Mouse (Mus musculus) heart, embryonic 15.5 days (tissue): ENCODE data around the gene Naif1. TPM values are rescaled to one million over a fixed set of nuclear protein-coding genes. Genes with fewer than 3 reads are reported as not detected.
"Not testable (repeated sequence)": the region's sequence is repeated elsewhere in the genome, so short reads cannot be mapped to it uniquely, and the experiment has no call there.

Experiments
- ATAC-seq: fragments of 200-750 bp; cut with Nextera tagmentation; replicated peaks from 2 replicates; pipeline ENCODE4 v1.8.0; 2017; ENCODE audit warnings: low read depth, moderate TSS enrichment; ENCODE audit not compliant: insufficient number of reproducible peaks, insufficient read depth, low FRiP score
- H3K27ac ChIP-seq: fragments of 300-500 bp; sonication (generic); 2 replicates; pipeline ENCODE4 v1.5.1; 2015; ENCODE audit warnings: mild to moderate bottlenecking, inconsistent platforms
- H3K27me3 ChIP-seq: fragments of 300-500 bp; sonication (generic); 2 replicates; pipeline ENCODE4 v1.6.1; 2015; ENCODE audit warnings: inconsistent platforms
- H3K36me3 ChIP-seq: fragments of 300-500 bp; sonication (generic); 2 replicates; pipeline ENCODE4 v1.6.1; 2015; ENCODE audit warnings: mild to moderate bottlenecking, inconsistent platforms
- H3K4me1 ChIP-seq: fragments of 300-500 bp; sonication (generic); replicated peaks from 2 replicates; pipeline ENCODE4 v1.6.1; 2015; ENCODE audit warnings: inconsistent platforms
- H3K4me2 ChIP-seq: fragments of 300-500 bp; sonication (generic); 2 replicates; pipeline ENCODE4 v1.6.1; 2015; ENCODE audit warnings: inconsistent platforms, mild to moderate bottlenecking, moderate library complexity
- H3K4me3 ChIP-seq: fragments of 300-500 bp; sonication (generic); 2 replicates; pipeline ENCODE4 v1.5.1; 2015; ENCODE audit warnings: mild to moderate bottlenecking, inconsistent platforms
- H3K9ac ChIP-seq: fragments of 300-500 bp; sonication (generic); 2 replicates; pipeline ENCODE4 v1.6.1; 2015; ENCODE audit warnings: mild to moderate bottlenecking, inconsistent platforms
- H3K9me3 ChIP-seq: fragments of 300-500 bp; sonication (generic); replicated peaks from 2 replicates; pipeline ENCODE4 v1.6.1; 2016; ENCODE audit warnings: inconsistent platforms
- WGBS: fragments of 180-500 bp; shearing (Covaris S2); methylation state at CpG from one replicate; pipeline ENCODE4 v1.1.7; 2015; ENCODE audit warnings: mixed read lengths; 5-methylcytosine and 5-hydroxymethylcytosine counted together
- polyA plus RNA-seq: library from polyadenylated mRNA; unstranded; fragments of >200 nt; fragmentation: Nextera tagmentation; extraction: Ambion mirVana; gene quantifications from 2 replicates; pipeline ENCODE4 v1.2.1, GENCODE M21; 2015

Gene Naif1
- polyA plus RNA-seq, 1 experiment from 2014 or later, result 4.0 TPM

GRCm38 (mm10) chr2:32488679-32489078, 38.4 kb downstream of the Naif1 start:
- Histone ChIP-seq H3K9ac (no peak overlapping the region), H3K27me3 (no peaks in the 10 kb centered on the region), H3K27ac (no peak overlapping the region), H3K36me3 (no peaks in the 10 kb centered on the region), H3K4me3 (no peak overlapping the region), H3K4me2 (no peak overlapping the region), H3K9me3 (no peaks in the 10 kb centered on the region), H3K4me1 (peaks cover 14% of the 10 kb centered on the region)
- no peak for ATAC-seq
- WGBS, result under 1% methylated on average over 5 of the region's 5 CpGs

GRCm38 (mm10) chr2:32490730-32491129, 40.5 kb downstream of the Naif1 start:
- not testable (repeated sequence) for H3K9ac ChIP-seq, H3K27ac ChIP-seq, H3K27me3 ChIP-seq, H3K9me3 ChIP-seq, H3K4me3 ChIP-seq, H3K36me3 ChIP-seq, H3K4me2 ChIP-seq, ATAC-seq
- H3K4me1 ChIP-seq, result peaks cover 19% of the 10 kb centered on the region

- H3K4me1 ChIP-seq, result peaks cover 6% of the 10 kb centered on the region; the same call in 1 of the 2 replicates
- no peak overlapping the region for H3K9ac ChIP-seq
- ATAC-seq, result no peak
- H3K4me2 ChIP-seq, result no peak overlapping the region
- H3K36me3 ChIP-seq, result no peaks in the 10 kb centered on the region
- no peak overlapping the region for H3K4me3 ChIP-seq
- WGBS, result 69% methylated on average over 2 of the region's 2 CpGs
- H3K9me3 ChIP-seq, result no peaks in the 10 kb centered on the region
- H3K27ac ChIP-seq, result no peak overlapping the region; the same call in 1 of the 2 replicates
- no peaks in the 10 kb centered on the region for H3K27me3 ChIP-seq
These were observed 42.4 kb downstream of the Naif1 start for GRCm38 (mm10) chr2:32492661-32493060.

- 71% methylated on average over 12 of the region's 12 CpGs for WGBS
- no peak overlapping the region for H3K9ac ChIP-seq
- no peak for ATAC-seq
- peaks cover 6% of the 10 kb centered on the region; the same call in 1 of the 2 replicates for H3K4me1 ChIP-seq
- H3K36me3 ChIP-seq, result no peaks in the 10 kb centered on the region
- H3K27ac ChIP-seq, result no peak overlapping the region; the same call in 1 of the 2 replicates
- no peak overlapping the region for H3K4me3 ChIP-seq
- H3K9me3 ChIP-seq, result no peaks in the 10 kb centered on the region
- H3K4me2 ChIP-seq, result no peak overlapping the region
- H3K27me3 ChIP-seq, result no peaks in the 10 kb centered on the region
These were observed 43.0 kb downstream of the Naif1 start for GRCm38 (mm10) chr2:32493301-32493701.

- H3K4me2 ChIP-seq, result no peak overlapping the region
- peaks cover 6% of the 10 kb centered on the region; the same call in 1 of the 2 replicates for H3K4me1 ChIP-seq
- H3K4me3 ChIP-seq, result no peak overlapping the region
- H3K27me3 ChIP-seq, result no peaks in the 10 kb centered on the region
- no peak for ATAC-seq
- no peak overlapping the region for H3K9ac ChIP-seq
- H3K27ac ChIP-seq, result peak overlapping the region; percentile 40; the same call in 1 of the 2 replicates
- no peaks in the 10 kb centered on the region for H3K9me3 ChIP-seq
- H3K36me3 ChIP-seq, result no peaks in the 10 kb centered on the region
- WGBS, result 46% methylated on average over 2 of the region's 2 CpGs
These were observed 44.3 kb downstream of the Naif1 start for GRCm38 (mm10) chr2:32494522-32494921.

GRCm38 (mm10) chr2:32495185-32495726, 45.0 kb downstream of the Naif1 start:
- no peak overlapping the region for H3K9ac ChIP-seq
- peak overlapping the region; percentile 26; the same call in 1 of the 2 replicates for H3K4me2 ChIP-seq

GRCm38 (mm10) chr2:32496190-32496589, 45.9 kb downstream of the Naif1 start:
- H3K4me1 ChIP-seq, result peaks cover 6% of the 10 kb centered on the region; the same call in 1 of the 2 replicates
- no peaks in the 10 kb centered on the region for H3K36me3 ChIP-seq
- ATAC-seq, result no peak
- H3K27me3 ChIP-seq, result no peaks in the 10 kb centered on the region
- WGBS, result 34% methylated on average over 5 of the region's 5 CpGs
- no peak overlapping the region for H3K9ac ChIP-seq
- no peak overlapping the region for H3K4me3 ChIP-seq
- no peak overlapping the region for H3K4me2 ChIP-seq
- H3K27ac ChIP-seq, result no peak overlapping the region
- H3K9me3 ChIP-seq, result no peaks in the 10 kb centered on the region

More at GRCm38 (mm10) chr2:32495185-32495726, 45.0 kb downstream of the Naif1 start:
- H3K4me1 ChIP-seq, result peaks cover 6% of the 10 kb centered on the region; the same call in 1 of the 2 replicates
- no peaks in the 10 kb centered on the region for H3K9me3 ChIP-seq
- 59% methylated on average over 20 of the region's 20 CpGs for WGBS
- H3K4me3 ChIP-seq, result no peak overlapping the region
- H3K27ac ChIP-seq, result peak overlapping the region; percentile 54; the same call in 1 of the 2 replicates
- H3K36me3 ChIP-seq, result no peaks in the 10 kb centered on the region
- ATAC-seq, result no peak; the same call in 1 of the 2 replicates
- no peaks in the 10 kb centered on the region for H3K27me3 ChIP-seq

GRCm38 (mm10) chr2:32499365-32499764, 49.1 kb downstream of the Naif1 start:
- H3K27me3 ChIP-seq, result no peaks in the 10 kb centered on the region
- H3K27ac ChIP-seq, result no peak overlapping the region
- H3K9ac ChIP-seq, result no peak overlapping the region
- H3K4me2 ChIP-seq, result no peak overlapping the region
- no peak overlapping the region for H3K4me3 ChIP-seq
- peaks cover 6% of the 10 kb centered on the region for H3K4me1 ChIP-seq
- peak; percentile 41; the same call in 1 of the 2 replicates for ATAC-seq
- H3K9me3 ChIP-seq, result no peaks in the 10 kb centered on the region
- no peaks in the 10 kb centered on the region for H3K36me3 ChIP-seq
- 74% methylated on average over 4 of the region's 4 CpGs for WGBS

GRCm38 (mm10) chr2:32500461-32500860, 50.2 kb downstream of the Naif1 start:
- ATAC-seq, result no peak
- Histone ChIP-seq H3K27ac (no peak overlapping the region), H3K9ac (no peak overlapping the region), H3K4me3 (no peak overlapping the region), H3K4me1 (no peaks in the 10 kb centered on the region; the same call in 1 of the 2 replicates), H3K36me3 (no peaks in the 10 kb centered on the region), H3K4me2 (no peak overlapping the region), H3K9me3 (no peaks in the 10 kb centered on the region), H3K27me3 (no peaks in the 10 kb centered on the region)
- WGBS, result 74% methylated on average over 5 of the region's 5 CpGs

- WGBS, result 67% methylated on average over 5 of the region's 5 CpGs
- no peak overlapping the region for H3K9ac ChIP-seq
These were observed 51.6 kb downstream of the Naif1 start for GRCm38 (mm10) chr2:32501754-32502324.

GRCm38 (mm10) chr2:32502843-32503242, 52.6 kb downstream of the Naif1 start:
- H3K9ac ChIP-seq, result no peak overlapping the region
- 83% methylated on average over 12 of the region's 12 CpGs for WGBS
- no peak overlapping the region for H3K4me2 ChIP-seq
- no peaks in the 10 kb centered on the region for H3K9me3 ChIP-seq
- no peak overlapping the region for H3K27ac ChIP-seq
- H3K4me1 ChIP-seq, result peaks cover 6% of the 10 kb centered on the region
- no peak for ATAC-seq
- H3K4me3 ChIP-seq, result no peak overlapping the region
- H3K27me3 ChIP-seq, result no peaks in the 10 kb centered on the region
- no peaks in the 10 kb centered on the region for H3K36me3 ChIP-seq

More at GRCm38 (mm10) chr2:32501754-32502324, 51.6 kb downstream of the Naif1 start:
- Histone ChIP-seq H3K4me3 (no peak overlapping the region), H3K36me3 (no peaks in the 10 kb centered on the region), H3K4me1 (no peaks in the 10 kb centered on the region; the same call in 1 of the 2 replicates), H3K4me2 (no peak overlapping the region), H3K27ac (no peak overlapping the region), H3K9me3 (no peaks in the 10 kb centered on the region), H3K27me3 (no peaks in the 10 kb centered on the region)
- ATAC-seq, result no peak

GRCm38 (mm10) chr2:32503588-32503987, 53.3 kb downstream of the Naif1 start:
- H3K27ac ChIP-seq, result no peak overlapping the region
- H3K4me2 ChIP-seq, result no peak overlapping the region
- no peaks in the 10 kb centered on the region for H3K36me3 ChIP-seq
- H3K27me3 ChIP-seq, result no peaks in the 10 kb centered on the region
- H3K4me3 ChIP-seq, result no peak overlapping the region
- no peak for ATAC-seq
- 42% methylated on average over 3 of the region's 3 CpGs for WGBS
- peaks cover 6% of the 10 kb centered on the region for H3K4me1 ChIP-seq
- no peak overlapping the region for H3K9ac ChIP-seq
- H3K9me3 ChIP-seq, result no peaks in the 10 kb centered on the region
